Comparison of ENCODE assay signal across 22 mouse cellular contexts in the genomic region with DNA sequence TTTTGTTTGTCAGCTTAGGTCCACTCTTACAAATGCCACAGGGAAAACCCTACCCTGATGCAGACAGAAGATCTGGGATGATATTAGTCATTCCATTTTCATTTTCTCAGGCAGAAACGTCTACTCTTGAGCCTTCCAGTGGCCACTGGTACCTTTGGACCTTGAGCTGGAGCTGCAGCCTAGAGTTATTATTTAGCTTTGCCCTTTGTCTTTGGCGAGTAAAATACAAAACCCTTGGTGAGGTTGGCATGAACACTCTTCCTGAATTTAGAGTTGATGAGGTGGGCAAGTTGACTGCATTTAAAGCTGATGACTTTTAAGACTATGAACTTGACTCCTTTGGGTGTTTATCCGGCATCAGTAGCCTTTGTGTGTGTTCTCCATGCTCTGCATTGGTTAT.
DNase-seq lines count a peak whose midpoint lies in the region; ATAC-seq lines count a peak whose summit lies in the region.
"Had no signal": no experiment of that assay in that cellular context is flagged by ENCODE, and none has a peak within 500 bp of the region (broad histone marks: within the 10 kb centered on the region; RNA-seq: fewer than 3 reads in every experiment).

No protein-coding gene starts in this region.

- H3K4me1 ChIP-seq in kidney, embryonic 14.5 days (ENCODE audit: control insufficient read depth, insufficient read depth, low read length) = no peaks in the 10 kb centered on the region
- H3K4me1 ChIP-seq in kidney, embryonic 16.5 days (ENCODE audit: insufficient read depth, low read length) = 0 out of 2 replicates have a peak, but pooled peaks cover under 1% of the 10 kb centered on the region
- H3K4me1 ChIP-seq in kidney, embryonic 15.5 days = 0 out of 2 replicates have a peak, but pooled peaks cover 3% of the 10 kb centered on the region
- H3K4me1 ChIP-seq: embryonic facial prominence, embryonic 13.5 days; embryonic facial prominence, embryonic 15.5 days had no signal

- no peaks in the 10 kb centered on the region for H3K36me3 ChIP-seq in kidney, embryonic 14.5 days (ENCODE audit: control insufficient read depth, insufficient read depth, low read length)
- no peaks in the 10 kb centered on the region for H3K36me3 ChIP-seq in kidney, embryonic 16.5 days (ENCODE audit: insufficient read depth, low read length)
- no peaks in the 10 kb centered on the region for H3K36me3 ChIP-seq in kidney, embryonic 15.5 days
- H3K36me3 ChIP-seq: embryonic facial prominence, embryonic 13.5 days; embryonic facial prominence, embryonic 15.5 days; forebrain, embryonic 10.5 days; forebrain, embryonic 12.5 days had no signal

- H3K9ac ChIP-seq in kidney, embryonic 14.5 days (ENCODE audit: low read depth, low read length) = no peak overlapping the region
- H3K9ac ChIP-seq in kidney, embryonic 16.5 days (replicated peaks; ENCODE audit: low read length) = no peak overlapping the region
- H3K9ac ChIP-seq in kidney, embryonic 15.5 days = no peak overlapping the region
- H3K9ac ChIP-seq: embryonic facial prominence, embryonic 13.5 days; embryonic facial prominence, embryonic 15.5 days; forebrain, embryonic 12.5 days had no signal

- H3K9me3 ChIP-seq in kidney, embryonic 14.5 days (ENCODE audit: control insufficient read depth, low read length) = no peaks in the 10 kb centered on the region
- no peaks in the 10 kb centered on the region for H3K9me3 ChIP-seq in kidney, embryonic 16.5 days (ENCODE audit: low read length)
- no peaks in the 10 kb centered on the region for H3K9me3 ChIP-seq in kidney, embryonic 15.5 days (replicated peaks)
- H3K9me3 ChIP-seq: embryonic facial prominence, embryonic 13.5 days; embryonic facial prominence, embryonic 15.5 days; forebrain, embryonic 10.5 days; forebrain, embryonic 12.5 days had no signal

- DNase-seq in kidney, adult 11 months = peak; percentile 25
- DNase-seq in kidney, adult 8-10 months = peak; percentile 47 to 54
- DNase-seq in kidney, postnatal 25 days = peak; percentile 27 to 44
- DNase-seq: adrenal gland, adult 2 months; adrenal gland, postnatal 10 days; adrenal gland, postnatal 25 days; cerebellum, adult 11 months; cerebellum, adult 18-20 months; cerebellum, adult 8-10 months; cerebellum, adult 9-11 months; cerebellum, postnatal 14 days; cerebellum, postnatal 36 days; embryo, embryonic 11 days had no signal

- WGBS in kidney, embryonic 14.5 days = 77% methylated on average over 3 of the region's 3 CpGs
- WGBS in kidney, embryonic 16.5 days = 81% methylated on average over 3 of the region's 3 CpGs
- 82% methylated on average over 3 of the region's 3 CpGs for WGBS in kidney, embryonic 15.5 days

- H3K4me3 ChIP-seq in kidney, embryonic 14.5 days (ENCODE audit: low read length) = no peak overlapping the region
- H3K4me3 ChIP-seq in kidney, embryonic 16.5 days (ENCODE audit: low read length) = no peak overlapping the region
- no peak overlapping the region for H3K4me3 ChIP-seq in kidney, embryonic 15.5 days (replicated peaks)
- H3K4me3 ChIP-seq: embryonic facial prominence, embryonic 13.5 days; embryonic facial prominence, embryonic 15.5 days; erythroblast, embryonic 14.5 days; forebrain, embryonic 10.5 days; forebrain, embryonic 12.5 days had no signal

- no peak for ATAC-seq in kidney, embryonic 14.5 days (ENCODE audit: low FRiP score, low TSS enrichment)
- ATAC-seq in kidney, embryonic 16.5 days (ENCODE audit: low FRiP score, low TSS enrichment) = no peak
- ATAC-seq in kidney, embryonic 15.5 days (replicated peaks; ENCODE audit: low FRiP score) = no peak
- ATAC-seq: forebrain, embryonic 14.5 days had no signal

- H3K27me3 ChIP-seq in kidney, embryonic 14.5 days (ENCODE audit: control insufficient read depth, insufficient read depth, low read length) = no peaks in the 10 kb centered on the region
- H3K27me3 ChIP-seq in kidney, embryonic 16.5 days (ENCODE audit: insufficient read depth, low read length) = no peaks in the 10 kb centered on the region
- H3K27me3 ChIP-seq in kidney, embryonic 15.5 days = 0 out of 2 replicates have a peak, but pooled peaks cover under 1% of the 10 kb centered on the region
- H3K27me3 ChIP-seq: embryonic facial prominence, embryonic 15.5 days; forebrain, embryonic 12.5 days had no signal

- H3K27ac ChIP-seq in kidney, embryonic 14.5 days (ENCODE audit: low read depth, low read length) = no peak overlapping the region
- H3K27ac ChIP-seq in kidney, embryonic 16.5 days (ENCODE audit: low read length) = no peak overlapping the region
- no peak overlapping the region for H3K27ac ChIP-seq in kidney, embryonic 15.5 days
- H3K27ac ChIP-seq: embryonic facial prominence, embryonic 13.5 days; embryonic facial prominence, embryonic 15.5 days; forebrain, embryonic 10.5 days; forebrain, embryonic 12.5 days had no signal

- H3K4me2 ChIP-seq in kidney, embryonic 14.5 days (replicated peaks; ENCODE audit: low read depth, low read length) = no peak overlapping the region
- H3K4me2 ChIP-seq in kidney, embryonic 16.5 days (replicated peaks; ENCODE audit: low read depth, low read length) = no peak overlapping the region
- no peak overlapping the region for H3K4me2 ChIP-seq in kidney, embryonic 15.5 days
- H3K4me2 ChIP-seq: embryonic facial prominence, embryonic 13.5 days; embryonic facial prominence, embryonic 15.5 days; forebrain, embryonic 12.5 days had no signal
